Mouse (Mus musculus): ENCODE measurements around the gene Fads3. TPM values are rescaled to one million over a fixed set of nuclear protein-coding genes. Genes with fewer than 3 reads are reported as not detected.

The Fads3 gene
- total RNA-seq, 2 experiments from 2014 or later = 24.3 to 24.5 TPM

Other genes starting within 250 kb of the Fads3 start
- gene Scgb2a2, start 194.0 kb upstream of the Fads3 start, total RNA-seq (2021) = not detected
- gene Incenp, start 142.0 kb upstream of the Fads3 start, total RNA-seq (2021) = 10 to 100 TPM; 14.0 to 14.1 TPM
- 1,000 to 10,000 TPM; 2,856 to 3,180 TPM for gene Fth1, start 61.0 kb upstream of the Fads3 start, total RNA-seq (2021)
- gene Best1, start 39.9 kb upstream of the Fads3 start, total RNA-seq (2021) = under 1 TPM; 0.52 to 0.58 TPM
- 10 to 100 TPM in 1 of 2 experiments, 1 to 10 TPM in 1; 8.9 to 10.4 TPM for gene Rab3il1, start 39.9 kb upstream of the Fads3 start, total RNA-seq (2021)
- 100 to 1,000 TPM; 151 to 155 TPM for gene Fads2, start 60.2 kb downstream of the Fads3 start, total RNA-seq (2021)
- gene Fads1, start 141.3 kb downstream of the Fads3 start, total RNA-seq (2021) = 100 to 1,000 TPM; 180 to 187 TPM
- gene Tmem258, start 162.4 kb downstream of the Fads3 start, total RNA-seq (2021) = 10 to 100 TPM; 78.7 to 80.1 TPM
- 10 to 100 TPM in 1 of 2 experiments, 1 to 10 TPM in 1; 8.8 to 10.1 TPM for gene Fen1, start 162.6 kb downstream of the Fads3 start, total RNA-seq (2021)
- 10 to 100 TPM; 27.5 to 30.5 TPM for gene Myrf, start 199.2 kb downstream of the Fads3 start, total RNA-seq (2021)